Mouse (Mus musculus) heart, embryonic 13.5 days (tissue): ENCODE results near the gene Ccdc153. TPM values are rescaled to one million over a fixed set of nuclear protein-coding genes. Genes with fewer than 3 reads are reported as not detected.
A peak's percentile ranks its signal among the peaks of the same experiment; 100 is the strongest.

Experiments
- ATAC-seq: fragments of 200-750 bp; cut with Nextera tagmentation; 2 replicates; pipeline ENCODE4 v1.8.0; 2017; ENCODE audit warnings: moderate TSS enrichment; ENCODE audit not compliant: insufficient number of reproducible peaks, low FRiP score, low TSS enrichment; ENCODE audit errors: extremely low read depth
- H3K27ac ChIP-seq: fragments of 300-500 bp; sonication (generic); replicated peaks from 2 replicates; pipeline ENCODE4 v1.5.1; 2015; ENCODE audit warnings: moderate library complexity, mild to moderate bottlenecking, inconsistent platforms
- H3K27me3 ChIP-seq: fragments of 300-500 bp; sonication (generic); replicated peaks from 2 replicates; pipeline ENCODE4 v1.6.1; 2015; ENCODE audit warnings: mild to moderate bottlenecking, inconsistent platforms
- H3K36me3 ChIP-seq: fragments of 300-500 bp; sonication (generic); 2 replicates; pipeline ENCODE4 v1.6.1; 2015; ENCODE audit warnings: mild to moderate bottlenecking, inconsistent platforms
- H3K4me1 ChIP-seq: fragments of 300-500 bp; sonication (generic); 2 replicates; pipeline ENCODE4 v1.6.1; 2015; ENCODE audit warnings: inconsistent platforms
- H3K4me2 ChIP-seq: fragments of 300-500 bp; sonication (generic); 2 replicates; pipeline ENCODE4 v1.6.1; 2015; ENCODE audit warnings: inconsistent platforms, mild to moderate bottlenecking, moderate library complexity
- H3K4me3 ChIP-seq: fragments of 300-500 bp; sonication (generic); 2 replicates; pipeline ENCODE4 v1.5.1; 2015; ENCODE audit warnings: moderate library complexity, mild to moderate bottlenecking, inconsistent platforms
- H3K9ac ChIP-seq: fragments of 300-500 bp; sonication (generic); 2 replicates; pipeline ENCODE4 v1.6.1; 2015; ENCODE audit warnings: inconsistent platforms, mild to moderate bottlenecking, moderate library complexity
- H3K9me3 ChIP-seq: fragments of 300-500 bp; sonication (generic); 2 replicates; pipeline ENCODE4 v1.6.1; 2016; ENCODE audit warnings: inconsistent platforms
- WGBS: fragments of 180-500 bp; shearing (Covaris S2); methylation state at CpG from one replicate; pipeline ENCODE4 v1.1.7; 2015; ENCODE audit warnings: mixed read lengths; 5-methylcytosine and 5-hydroxymethylcytosine counted together
- polyA plus RNA-seq: library from polyadenylated mRNA; unstranded; fragments of >200 nt; fragmentation: Nextera tagmentation; extraction: Ambion mirVana; gene quantifications from 2 replicates; pipeline ENCODE4 v1.2.1, GENCODE M21; 2015

Gene Ccdc153
- polyA plus RNA-seq, 1 experiment from 2014 or later = not detected

- peak overlapping the region; percentile 78 for H3K4me3 ChIP-seq
- ATAC-seq = peak; percentile 40; the same call in 1 of the 2 replicates
- H3K36me3 ChIP-seq = peaks cover 27% of the 10 kb centered on the region
- no peaks in the 10 kb centered on the region for H3K9me3 ChIP-seq
- H3K4me2 ChIP-seq = peak overlapping the region; percentile 97
- peaks cover 44% of the 10 kb centered on the region for H3K27me3 ChIP-seq
- peaks cover 32% of the 10 kb centered on the region for H3K4me1 ChIP-seq
- under 1% methylated on average over 46 of the region's 47 CpGs for whole genome bisulfite sequencing
- peak overlapping the region; percentile 86 for H3K9ac ChIP-seq
- peak overlapping the region; percentile 55; the same call in 1 of the 2 replicates for H3K27ac ChIP-seq
These were observed 47.1 kb downstream of the Ccdc153 start for GRCm38 (mm10) chr9:44287401-44288075.

- H3K9ac ChIP-seq = peak within 1 kb of the TSS; percentile 86
- peaks cover 35% of the 10 kb centered on the region for H3K36me3 ChIP-seq
- 2% methylated on average over 38 of the region's 38 CpGs for WGBS
- peak within 1 kb of the TSS; percentile 97 for H3K4me2 ChIP-seq
- H3K27me3 ChIP-seq = peaks cover 44% of the 10 kb centered on the region
- peak within 1 kb of the TSS; percentile 78 for H3K4me3 ChIP-seq
- H3K27ac ChIP-seq = peak within 1 kb of the TSS; percentile 55
- peaks cover 29% of the 10 kb centered on the region for H3K4me1 ChIP-seq
- peak; percentile 59; the same call in 1 of the 2 replicates for ATAC-seq
- no peaks in the 10 kb centered on the region for H3K9me3 ChIP-seq
These were observed 47.8 kb downstream of the Ccdc153 start, which contains the start of gene Abcg4 for GRCm38 (mm10) chr9:44288076-44288958. Abcg4 (minus strand) TSS chr9:44288615.

- no peak for ATAC-seq
- Histone ChIP-seq H3K36me3 (peaks cover 41% of the 10 kb centered on the region), H3K9me3 (no peaks in the 10 kb centered on the region), H3K4me1 (peaks cover 26% of the 10 kb centered on the region), H3K4me2 (peak overlapping the region; percentile 97), H3K9ac (peak overlapping the region; percentile 86), H3K27me3 (peaks cover 44% of the 10 kb centered on the region), H3K27ac (peak overlapping the region; percentile 55; the same call in 1 of the 2 replicates), H3K4me3 (peak overlapping the region; percentile 78)
- WGBS = 6% methylated on average over 11 of the region's 11 CpGs
These were observed 48.4 kb downstream of the Ccdc153 start for GRCm38 (mm10) chr9:44288959-44289291.

- H3K36me3 ChIP-seq = peaks cover 76% of the 10 kb centered on the region
- H3K4me1 ChIP-seq = peaks cover 20% of the 10 kb centered on the region
- no peaks in the 10 kb centered on the region for H3K9me3 ChIP-seq
- peaks cover 27% of the 10 kb centered on the region for H3K27me3 ChIP-seq
- no peak overlapping the region for H3K4me3 ChIP-seq
- no peak overlapping the region for H3K27ac ChIP-seq
- 73% methylated on average over 3 of the region's 3 CpGs for WGBS
- H3K9ac ChIP-seq = no peak overlapping the region
- no peak for ATAC-seq
- no peak overlapping the region for H3K4me2 ChIP-seq
These were observed 52.0 kb downstream of the Ccdc153 start for GRCm38 (mm10) chr9:44292490-44292889.

Other genes starting within 250 kb of the Ccdc153 start
- gene Thy1, start 197.3 kb upstream of the Ccdc153 start, polyA plus RNA-seq = 0.47 and 0.98 TPM in 2 replicates
- 48.5 and 66.0 TPM in 2 replicates for gene Usp2, start 173.7 kb upstream of the Ccdc153 start, polyA plus RNA-seq
- not detected in 2 replicates for gene Mfrp, start 138.9 kb upstream of the Ccdc153 start, polyA plus RNA-seq
- gene C1qtnf5, start 133.4 kb upstream of the Ccdc153 start, polyA plus RNA-seq = 1.1 and 2.1 TPM in 2 replicates
- not detected in 2 replicates for gene Gm49380, start 127.2 kb upstream of the Ccdc153 start, polyA plus RNA-seq
- 38.5 and 39.3 TPM in 2 replicates for gene Rnf26, start 127.2 kb upstream of the Ccdc153 start, polyA plus RNA-seq
- 112 and 127 TPM in 2 replicates for gene Mcam, start 106.2 kb upstream of the Ccdc153 start, polyA plus RNA-seq
- gene Cbl, start 6.6 kb upstream of the Ccdc153 start, polyA plus RNA-seq = 10.4 and 11.9 TPM in 2 replicates
- 0.12 TPM in 1 of 2 replicates, not detected in the other for gene Pdzd3, start 10.8 kb downstream of the Ccdc153 start, polyA plus RNA-seq
- gene Nlrx1, start 27.9 kb downstream of the Ccdc153 start, polyA plus RNA-seq = 5.6 and 5.9 TPM in 2 replicates
- gene Abcg4, start 47.9 kb downstream of the Ccdc153 start, polyA plus RNA-seq = 2.1 and 3.5 TPM in 2 replicates
- 14.9 and 16.0 TPM in 2 replicates for gene Hinfp, start 65.0 kb downstream of the Ccdc153 start, polyA plus RNA-seq
- gene C2cd2l, start 79.6 kb downstream of the Ccdc153 start, polyA plus RNA-seq = 7.1 TPM in 2 replicates
- 33.4 and 34.4 TPM in 2 replicates for gene Dpagt1, start 85.3 kb downstream of the Ccdc153 start, polyA plus RNA-seq
- gene H2afx, start 94.0 kb downstream of the Ccdc153 start, polyA plus RNA-seq = 196 and 199 TPM in 2 replicates
- gene Hmbs, start 103.6 kb downstream of the Ccdc153 start, polyA plus RNA-seq = 135 and 149 TPM in 2 replicates
- gene Vps11, start 121.0 kb downstream of the Ccdc153 start, polyA plus RNA-seq = 20.0 and 21.1 TPM in 2 replicates
- 16.0 and 17.5 TPM in 2 replicates for gene Hyou1, start 138.8 kb downstream of the Ccdc153 start, polyA plus RNA-seq
- gene Slc37a4, start 156.2 kb downstream of the Ccdc153 start, polyA plus RNA-seq = 31.4 and 36.4 TPM in 2 replicates
- gene Rps25, start 166.5 kb downstream of the Ccdc153 start, polyA plus RNA-seq = 1,048 and 1,209 TPM in 2 replicates
- 78.9 and 89.7 TPM in 2 replicates for gene Trappc4, start 166.9 kb downstream of the Ccdc153 start, polyA plus RNA-seq
- 19.6 and 21.4 TPM in 2 replicates for gene Ccdc84, start 177.9 kb downstream of the Ccdc153 start, polyA plus RNA-seq
- not detected in 2 replicates for gene Foxr1, start 200.5 kb downstream of the Ccdc153 start, polyA plus RNA-seq
- not detected in 2 replicates for gene Upk2, start 214.3 kb downstream of the Ccdc153 start, polyA plus RNA-seq
- gene Bcl9l, start 242.1 kb downstream of the Ccdc153 start, polyA plus RNA-seq = 7.3 and 9.4 TPM in 2 replicates